Mouse (Mus musculus) liver, adult 10 weeks (tissue): Measurements from ENCODE around the gene Tas2r136. TPM values are rescaled to one million over a fixed set of nuclear protein-coding genes. Genes with fewer than 3 reads are reported as not detected.

Experiments
- polyA plus RNA-seq: library from polyadenylated mRNA; stranded (reverse); fragments of 350-450 nt; fragmentation: Illumina TruSeq; extraction: RNeasy Lipid Tissue Mini Kit (QIAGEN cat#74804); gene quantifications from one replicate; pipeline ENCODE4 v1.2.3, GENCODE M21; 2014; ENCODE audit warnings: low read depth, low replicate concordance

Tas2r136 gene
- polyA plus RNA-seq, result not detected

GRCm38 (mm10) chr6:132778062-132778461 lies at the start of gene Tas2r136:
Gene Tas2r136 (minus strand): TSS chr6:132778162.

GRCm38 (mm10) chr6:132802518-132802917 lies 24.6 kb upstream of the Tas2r136 start, which contains the start of gene Tas2r117:
Gene Tas2r117 (plus strand): TSS chr6:132802818.

DNA sequence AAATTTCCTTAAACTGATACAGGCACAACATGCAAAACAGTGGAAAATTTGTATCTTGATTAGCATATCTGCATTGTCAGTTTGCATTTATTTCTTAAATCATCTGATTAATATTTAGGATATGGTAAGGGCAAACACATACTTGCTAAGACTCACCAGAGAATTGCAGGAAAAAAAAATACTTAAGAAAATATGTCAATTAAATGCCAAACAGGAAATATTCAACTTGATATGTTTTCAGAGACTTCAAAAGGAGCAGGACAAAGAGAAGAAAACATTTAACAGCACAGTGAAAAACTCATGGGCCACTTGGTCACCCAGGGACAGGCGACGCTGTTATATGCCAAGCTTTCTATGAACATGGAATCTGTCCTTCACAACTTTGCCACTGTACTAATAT lies 16.1 kb downstream of the Tas2r136 start, which contains the start of gene Tas2r102:
Gene Tas2r102 (plus strand): TSS at position 301 of the 400 bp plus-strand sequence.

GRCm38 (mm10) chr6:132754430-132754829 lies 23.5 kb downstream of the Tas2r136 start, which contains the start of gene Tas2r124:
Gene Tas2r124 (plus strand): TSS chr6:132754730.

DNA sequence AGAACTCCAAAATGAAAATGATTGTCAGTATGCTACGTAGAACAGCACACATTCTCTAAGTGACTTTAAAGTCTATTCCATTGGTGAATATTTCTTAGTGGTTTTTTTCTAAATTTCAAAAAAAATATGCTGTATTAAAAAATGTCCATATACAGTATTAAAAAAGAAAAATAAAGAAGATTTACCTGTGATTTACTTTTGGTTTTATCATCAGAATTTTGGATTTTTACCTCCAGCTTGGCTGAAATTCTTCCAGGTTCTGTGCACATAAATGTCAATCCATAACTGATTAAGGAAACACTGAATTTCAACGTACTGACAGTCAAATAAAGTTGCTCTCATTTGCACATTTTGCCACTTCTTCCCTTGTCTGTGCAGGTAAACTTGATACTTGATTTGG lies 40.0 kb downstream of the Tas2r136 start, which contains the start of gene Tas2r115:
Gene Tas2r115 (minus strand): TSS at position 101 of the 400 bp plus-strand sequence.

Other genes with a start within 250 kb of the Tas2r136 start
- not detected for gene Prh1, start 208.4 kb downstream of the Tas2r136 start, polyA plus RNA-seq
- gene Prp2, start 182.2 kb downstream of the Tas2r136 start, polyA plus RNA-seq, result not detected
- not detected for gene A630073D07Rik, start 126.6 kb downstream of the Tas2r136 start, polyA plus RNA-seq
- gene Tas2r120, start 121.2 kb downstream of the Tas2r136 start, polyA plus RNA-seq, result not detected
- gene Tas2r121, start 77.2 kb downstream of the Tas2r136 start, polyA plus RNA-seq, result not detected
- not detected for gene Tas2r122, start 66.2 kb downstream of the Tas2r136 start, polyA plus RNA-seq
- gene Tas2r115, start 40.1 kb downstream of the Tas2r136 start, polyA plus RNA-seq, result not detected
- gene Tas2r124, start 23.4 kb downstream of the Tas2r136 start, polyA plus RNA-seq, result not detected
- gene Tas2r102, start 16.0 kb downstream of the Tas2r136 start, polyA plus RNA-seq, result not detected
- gene Tas2r117, start 24.7 kb upstream of the Tas2r136 start, polyA plus RNA-seq, result not detected
- gene Tas2r123, start 69.0 kb upstream of the Tas2r136 start, polyA plus RNA-seq, result not detected
- not detected for gene Tas2r116, start 77.3 kb upstream of the Tas2r136 start, polyA plus RNA-seq
- gene Tas2r110, start 89.8 kb upstream of the Tas2r136 start, polyA plus RNA-seq, result not detected
- gene Tas2r113, start 114.8 kb upstream of the Tas2r136 start, polyA plus RNA-seq, result not detected
- gene Tas2r125, start 131.5 kb upstream of the Tas2r136 start, polyA plus RNA-seq, result not detected
- gene Tas2r129, start 172.9 kb upstream of the Tas2r136 start, polyA plus RNA-seq, result not detected
- not detected for gene Tas2r131, start 179.8 kb upstream of the Tas2r136 start, polyA plus RNA-seq
- not detected for gene Tas2r109, start 202.8 kb upstream of the Tas2r136 start, polyA plus RNA-seq